Mouse (Mus musculus) stomach, postnatal 0 days (tissue): ENCODE data around the gene Pacs2.

Experiments
- CTCF ChIP-seq: IDR thresholded peaks from 2 replicates; pipeline ENCODE4 v1.5.1; 2016; ENCODE audit warnings: antibody characterized with exemption, low read depth, mild to moderate bottlenecking, moderate library complexity
- EP300 ChIP-seq: optimal IDR thresholded peaks from 2 replicates; pipeline ENCODE3; 2016; ENCODE audit warnings: antibody characterized with exemption

DNA sequence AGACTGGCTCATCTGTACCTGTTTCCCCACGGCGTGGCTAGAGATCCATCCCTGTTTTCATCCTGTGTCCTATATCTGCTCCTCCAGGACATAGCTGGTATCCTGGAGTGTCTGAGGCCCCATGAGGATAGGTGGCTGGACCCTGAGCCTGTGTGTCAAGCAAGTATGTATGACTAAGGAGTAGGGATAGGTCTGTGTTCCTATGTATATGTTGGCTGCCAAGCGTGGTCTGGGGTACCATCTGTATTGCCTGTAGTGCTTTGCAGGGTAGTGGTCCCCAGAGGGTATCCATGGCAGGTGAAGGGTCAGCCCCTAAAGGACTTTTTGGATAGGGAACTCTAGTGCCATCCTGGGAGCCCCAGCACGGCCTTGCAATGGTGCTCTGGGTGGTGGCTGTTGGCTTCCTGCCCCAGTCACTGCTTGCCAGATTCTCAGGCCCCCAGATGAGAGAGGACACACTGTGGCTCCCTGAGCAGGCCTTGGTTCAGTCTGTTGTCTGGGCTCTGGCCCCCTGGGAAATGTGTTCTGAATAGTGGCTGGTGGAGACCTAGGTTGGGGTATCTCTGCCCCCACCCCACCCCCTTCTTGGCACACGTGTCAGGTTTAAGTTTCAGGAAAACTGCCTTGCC lies 86.3 kb downstream of the Pacs2 start:
- TF ChIP-seq CTCF (no peak), EP300 (no peak)
